Mouse (Mus musculus) liver, embryonic 14.5 days (tissue): ENCODE data around the gene Ccdc148.

Experiments used
- CTCF ChIP-seq: IDR thresholded peaks from 2 replicates; pipeline ENCODE4 v1.5.1; 2016; ENCODE audit warnings: antibody characterized with exemption, low read depth, control low read depth
- EP300 ChIP-seq: IDR thresholded peaks from 2 replicates; pipeline ENCODE4 v1.6.1; 2016; ENCODE audit warnings: antibody characterized with exemption, low read depth

GRCm38 (mm10) chr2:58925551-58925950, 234.9 kb downstream of the Ccdc148 start:
- TF ChIP-seq CTCF (no peak), EP300 (no peak)
